Mouse (Mus musculus) heart, embryonic 11.5 days (tissue): Measurements from ENCODE around the gene Fam189b. TPM values are rescaled to one million over a fixed set of nuclear protein-coding genes. Genes with fewer than 3 reads are reported as not detected.
"Not testable (repeated sequence)": the region's sequence is repeated elsewhere in the genome, so short reads cannot be mapped to it uniquely, and the experiment has no call there.

ENCODE experiments used
- ATAC-seq: fragments of 200-750 bp; cut with Nextera tagmentation; replicated peaks from 2 replicates; pipeline ENCODE4 v1.8.0; 2017; ENCODE audit warnings: moderate library complexity; ENCODE audit not compliant: insufficient number of reproducible peaks, low FRiP score, low TSS enrichment
- H3K27ac ChIP-seq: fragments of 300-500 bp; sonication (generic); 2 replicates; pipeline ENCODE4 v1.5.1; 2014; ENCODE audit warnings: mild to moderate bottlenecking, low read depth, low read length
- H3K27me3 ChIP-seq: fragments of 300-500 bp; sonication (generic); 2 replicates; pipeline ENCODE4 v1.6.1; 2014; ENCODE audit warnings: mild to moderate bottlenecking, low read length, mixed read lengths; ENCODE audit not compliant: control insufficient read depth, insufficient read depth
- H3K36me3 ChIP-seq: fragments of 300-500 bp; sonication (generic); 2 replicates; pipeline ENCODE4 v1.6.1; 2014; ENCODE audit warnings: mild to moderate bottlenecking, low read length, moderate library complexity, mixed read lengths; ENCODE audit not compliant: control insufficient read depth, insufficient read depth
- H3K4me1 ChIP-seq: fragments of 300-500 bp; sonication (generic); 2 replicates; pipeline ENCODE4 v1.6.1; 2014; ENCODE audit warnings: low read length; ENCODE audit not compliant: control insufficient read depth, insufficient read depth
- H3K4me2 ChIP-seq: fragments of 300-500 bp; sonication (generic); 2 replicates; pipeline ENCODE4 v1.6.1; 2014; ENCODE audit warnings: mild to moderate bottlenecking, moderate library complexity
- H3K4me3 ChIP-seq: fragments of 300-500 bp; sonication (generic); 2 replicates; pipeline ENCODE4 v1.5.1; 2014; ENCODE audit warnings: low read depth, low read length
- H3K9ac ChIP-seq: fragments of 300-500 bp; sonication (generic); 2 replicates; pipeline ENCODE4 v1.6.1; 2014; ENCODE audit warnings: mild to moderate bottlenecking, low read depth, low read length, moderate library complexity
- H3K9me3 ChIP-seq: fragments of 300-500 bp; sonication (generic); replicated peaks from 2 replicates; pipeline ENCODE4 v1.6.1; 2016; ENCODE audit warnings: low read length; ENCODE audit not compliant: control insufficient read depth
- WGBS: fragments of 180-500 bp; shearing (Covaris S2); extraction: QIAGEN DNeasy Blood & Tissue Kit; methylation state at CpG from one replicate; pipeline ENCODE4 v1.1.7; 2014; ENCODE audit not compliant: insufficient replicate concordance; 5-methylcytosine and 5-hydroxymethylcytosine counted together
- polyA plus RNA-seq: library from polyadenylated mRNA; unstranded; fragments of >200 nt; fragmentation: Nextera tagmentation; extraction: Ambion mirVana; gene quantifications from 2 replicates; pipeline ENCODE4 v1.2.1, GENCODE M21; 2014

The Fam189b gene
- polyA plus RNA-seq, 1 experiment from 2014 or later = 11.9 TPM

DNA sequence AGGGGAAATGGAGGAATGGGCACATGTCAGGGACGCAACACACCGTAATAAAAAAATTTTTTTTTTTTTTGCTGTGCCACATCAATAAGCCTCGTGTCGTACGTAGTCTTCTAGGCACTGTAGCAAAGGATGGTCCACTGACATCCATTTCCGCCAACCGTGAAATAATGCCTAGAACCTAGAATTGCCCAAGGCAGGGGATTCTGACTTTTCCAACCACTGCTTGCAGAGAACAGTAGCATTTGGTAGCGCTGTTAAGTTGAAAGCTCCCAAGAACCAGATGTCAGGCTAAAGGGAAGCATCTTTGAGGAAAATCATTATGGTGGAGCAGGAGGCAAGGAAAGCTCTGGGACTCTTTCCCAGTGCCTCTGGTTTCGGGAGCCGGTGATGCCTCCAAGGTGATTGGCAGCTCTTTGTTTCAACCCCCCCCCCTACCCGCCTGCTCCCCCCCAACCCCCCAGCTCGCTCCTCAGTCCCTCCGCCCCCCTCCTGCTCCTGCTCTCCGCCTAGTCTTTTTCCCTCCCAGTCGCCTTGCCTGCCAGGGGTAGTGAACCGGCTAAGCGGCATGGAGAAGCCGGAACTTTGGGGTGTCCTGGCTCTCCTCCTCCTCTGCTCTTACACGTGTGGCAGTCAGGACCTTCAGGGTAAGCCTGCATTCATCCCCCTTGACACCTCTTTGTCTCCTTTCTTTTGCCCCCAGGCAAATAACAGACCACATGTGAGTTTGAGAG, 31.9 kb downstream of the Fam189b start, which contains the start of gene Thbs3:
Gene Thbs3 (plus strand): TSS at position 500 of the 731 bp plus-strand sequence.
- peak within 1 kb of the TSS; percentile 77 for H3K4me3 ChIP-seq
- peak within 1 kb of the TSS; percentile 66 for H3K4me2 ChIP-seq
- H3K9me3 ChIP-seq = no peaks in the 10 kb centered on the region
- H3K9ac ChIP-seq = peak within 1 kb of the TSS; percentile 82
- peak within 1 kb of the TSS; percentile 97 for H3K27ac ChIP-seq
- H3K36me3 ChIP-seq = peaks cover 3% of the 10 kb centered on the region; the same call in 1 of the 2 replicates
- under 1% methylated on average over 18 of the region's 19 CpGs for WGBS
- peaks cover 31% of the 10 kb centered on the region for H3K4me1 ChIP-seq
- no peaks in the 10 kb centered on the region for H3K27me3 ChIP-seq
- ATAC-seq = no peak

DNA sequence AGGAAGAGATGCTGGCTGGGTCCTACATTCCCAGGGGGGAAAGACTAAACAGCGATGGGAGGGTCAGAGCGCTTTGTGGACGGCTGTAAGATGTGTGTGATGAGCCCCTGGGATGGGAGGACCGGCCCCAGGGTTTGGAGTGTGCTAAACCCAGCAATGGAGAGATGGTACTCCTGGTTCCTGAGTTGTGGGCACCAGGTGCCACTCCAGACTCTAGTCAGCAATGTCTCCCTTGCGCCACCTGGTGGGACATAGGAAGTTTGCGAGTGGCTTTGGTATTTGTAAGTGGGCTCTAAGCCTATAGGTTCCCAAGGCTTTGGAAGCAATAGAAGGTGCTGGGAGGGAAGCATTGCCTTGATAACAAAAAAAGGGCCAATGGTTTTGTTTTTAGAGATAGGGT, 32.9 kb downstream of the Fam189b start:
- H3K27ac ChIP-seq = no peak overlapping the region
- peaks cover 30% of the 10 kb centered on the region for H3K4me1 ChIP-seq
- H3K27me3 ChIP-seq = no peaks in the 10 kb centered on the region
- H3K9ac ChIP-seq = peak overlapping the region; percentile 82
- H3K4me2 ChIP-seq = peak overlapping the region; percentile 66
- ATAC-seq = no peak
- no peaks in the 10 kb centered on the region for H3K9me3 ChIP-seq
- H3K4me3 ChIP-seq = peak overlapping the region; percentile 77
- WGBS = 0% methylated on average over 6 of the region's 6 CpGs
- peaks cover 2% of the 10 kb centered on the region; the same call in 1 of the 2 replicates for H3K36me3 ChIP-seq

- not testable (repeated sequence) for H3K27me3 ChIP-seq, ATAC-seq, H3K4me2 ChIP-seq, H3K9ac ChIP-seq, H3K27ac ChIP-seq, H3K9me3 ChIP-seq, H3K4me3 ChIP-seq, H3K36me3 ChIP-seq
- WGBS = 64% methylated on average over 7 of the region's 7 CpGs
- peaks cover 26% of the 10 kb centered on the region for H3K4me1 ChIP-seq
Observed at GRCm38 (mm10) chr3:89216407-89216806, 33.5 kb downstream of the Fam189b start.

DNA sequence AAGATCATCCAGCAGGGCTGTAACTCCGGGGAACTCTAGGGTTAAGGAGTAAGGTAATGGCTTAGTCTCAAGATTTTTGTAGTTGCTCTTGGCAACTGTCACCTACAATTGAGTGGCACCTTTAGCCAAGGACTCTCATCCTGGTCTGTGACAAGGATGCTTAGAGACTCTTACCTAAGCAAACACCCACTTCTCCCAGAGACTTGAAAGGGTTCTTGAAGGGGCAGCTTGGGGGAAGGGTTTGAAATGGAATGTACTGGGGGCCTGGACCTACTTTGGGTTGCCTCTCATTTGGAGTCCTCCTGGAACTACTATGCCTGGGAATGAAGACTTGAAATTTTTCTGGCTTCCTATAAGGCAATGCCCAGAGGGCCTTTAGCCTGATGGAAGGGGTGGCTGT, 35.3 kb downstream of the Fam189b start:
- Histone ChIP-seq H3K4me1 (peaks cover 20% of the 10 kb centered on the region), H3K36me3 (no peaks in the 10 kb centered on the region), H3K9me3 (no peaks in the 10 kb centered on the region), H3K4me2 (no peak overlapping the region), H3K4me3 (no peak overlapping the region), H3K27ac (no peak overlapping the region), H3K27me3 (no peaks in the 10 kb centered on the region), H3K9ac (no peak overlapping the region)
- no peak for ATAC-seq
- 79% methylated on average over 1 of the region's 1 CpGs for WGBS

- Histone ChIP-seq H3K9me3 (no peaks in the 10 kb centered on the region), H3K27me3 (no peaks in the 10 kb centered on the region), H3K36me3 (no peaks in the 10 kb centered on the region), H3K9ac (no peak overlapping the region), H3K4me3 (no peak overlapping the region), H3K27ac (no peak overlapping the region), H3K4me2 (no peak overlapping the region), H3K4me1 (peaks cover 19% of the 10 kb centered on the region)
- ATAC-seq = no peak
- WGBS = 25% methylated on average over 8 of the region's 8 CpGs
Observed at GRCm38 (mm10) chr3:89219546-89219945, 36.6 kb downstream of the Fam189b start.

GRCm38 (mm10) chr3:89221167-89221566, 38.2 kb downstream of the Fam189b start:
- H3K36me3 ChIP-seq = no peaks in the 10 kb centered on the region
- no peak for ATAC-seq

GRCm38 (mm10) chr3:89224796-89225195, 41.9 kb downstream of the Fam189b start:
- Histone ChIP-seq H3K27me3 (peaks cover 25% of the 10 kb centered on the region), H3K36me3 (no peaks in the 10 kb centered on the region), H3K4me1 (peaks cover 9% of the 10 kb centered on the region; the same call in 1 of the 2 replicates), H3K4me3 (no peak overlapping the region), H3K4me2 (no peak overlapping the region), H3K27ac (no peak overlapping the region), H3K9ac (no peak overlapping the region), H3K9me3 (no peaks in the 10 kb centered on the region)
- ATAC-seq = no peak
- 73% methylated on average over 11 of the region's 11 CpGs for WGBS

More at GRCm38 (mm10) chr3:89221167-89221566, 38.2 kb downstream of the Fam189b start:
- Histone ChIP-seq H3K9ac (no peak overlapping the region), H3K4me1 (0 out of 2 replicates have a peak, but pooled peaks cover 4% of the 10 kb centered on the region), H3K27me3 (peaks cover 13% of the 10 kb centered on the region), H3K4me3 (no peak overlapping the region), H3K9me3 (no peaks in the 10 kb centered on the region), H3K4me2 (no peak overlapping the region), H3K27ac (no peak overlapping the region)
- WGBS = 78% methylated on average over 5 of the region's 5 CpGs

GRCm38 (mm10) chr3:89225321-89225815, 42.4 kb downstream of the Fam189b start:
- H3K27me3 ChIP-seq = peaks cover 30% of the 10 kb centered on the region
- ATAC-seq = no peak
- peaks cover 9% of the 10 kb centered on the region; the same call in 1 of the 2 replicates for H3K4me1 ChIP-seq
- H3K9ac ChIP-seq = no peak overlapping the region
- no peak overlapping the region for H3K4me2 ChIP-seq
- WGBS = 60% methylated on average over 12 of the region's 12 CpGs
- H3K36me3 ChIP-seq = no peaks in the 10 kb centered on the region
- no peaks in the 10 kb centered on the region for H3K9me3 ChIP-seq
- no peak overlapping the region for H3K4me3 ChIP-seq
- H3K27ac ChIP-seq = no peak overlapping the region
